Mouse (Mus musculus): ENCODE results near the gene Mb.

- no peak for TF ChIP-seq MAX (IDR thresholded peaks at IDR 0.05; ENCODE audit: low read depth)
- TF ChIP-seq POLR2A (IDR thresholded peaks at IDR 0.05; ENCODE audit: insufficient read length, low read depth) = no peak
- no peak for TF ChIP-seq TCF3 (IDR thresholded peaks at IDR 0.05; ENCODE audit: insufficient read length, low read depth)
- peak; percentile 74 to 88 (median 82) for TF ChIP-seq MYOD1 (IDR thresholded peaks at IDR 0.05; ENCODE audit: control insufficient read depth in 1 of 3, insufficient read length in 2 of 3, low read depth in 2 of 3)
Measured at GRCm38 (mm10) chr15:77022401-77022957, 28.0 kb downstream of the Mb start.
